Mouse (Mus musculus): ENCODE data around the gene Tmem174.

The Tmem174 gene

DNA sequence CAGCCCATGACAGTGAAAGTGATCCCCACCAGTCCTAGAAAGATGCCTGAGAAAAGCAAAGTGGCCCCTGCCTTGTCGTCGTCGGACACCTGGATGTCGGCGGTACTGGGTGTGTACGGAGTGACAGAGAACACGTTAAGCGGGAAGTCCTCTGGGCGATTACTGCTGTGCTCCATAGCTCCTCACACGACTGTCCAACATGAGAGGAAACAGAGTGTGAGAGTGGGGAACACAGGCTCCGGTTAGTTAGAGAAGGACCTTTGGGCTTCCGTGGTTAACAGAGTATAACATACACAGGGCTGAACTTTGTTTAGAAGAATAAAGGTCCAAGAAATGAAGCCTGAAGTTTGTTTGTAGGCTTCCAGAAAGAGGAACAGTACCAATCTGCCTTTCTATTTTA, at the start of gene Tmem174:
Gene Tmem174, minus strand, starts transcription at position 266 of the 400 bp plus-strand sequence.
- no peak for DNase-seq (ENCODE audit: low read depth)

DNA sequence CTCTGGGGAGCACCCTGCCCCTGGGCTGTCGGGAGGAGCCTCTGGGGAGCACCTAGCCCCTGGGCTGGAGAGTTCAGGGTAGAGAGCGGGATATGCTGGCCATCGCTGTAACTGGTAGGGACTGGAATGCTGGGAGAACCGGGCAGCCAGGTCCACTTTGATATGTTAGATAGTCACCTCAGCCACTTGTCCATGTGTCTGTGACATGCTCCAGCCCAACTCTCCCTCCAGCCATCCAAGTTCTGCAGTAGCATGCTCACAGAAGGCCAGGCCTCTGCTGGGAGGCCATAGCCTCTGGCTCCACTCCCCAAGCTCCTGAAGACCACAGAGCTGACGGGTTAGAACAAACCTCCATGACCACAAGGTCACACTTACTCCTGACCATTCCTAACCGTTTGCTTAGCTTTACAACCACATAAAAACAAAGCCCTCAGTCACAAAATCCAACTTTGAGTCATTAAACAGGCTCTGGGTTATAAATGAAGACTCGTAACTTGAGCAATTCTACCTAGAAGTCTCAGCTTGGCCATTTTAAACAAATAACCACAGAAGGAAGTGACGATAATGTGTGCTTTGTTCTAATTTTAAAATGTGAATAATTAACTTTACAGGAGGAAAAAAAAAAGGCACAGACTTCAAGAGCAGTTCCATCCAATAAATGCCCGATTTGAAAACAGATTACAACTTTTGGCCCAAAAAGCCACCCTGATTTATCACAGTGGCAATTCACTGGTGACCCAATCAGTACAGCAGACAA, 47.1 kb upstream of the Tmem174 start:
- peak; percentile 81 for DNase-seq (ENCODE audit: low read depth)

DNA sequence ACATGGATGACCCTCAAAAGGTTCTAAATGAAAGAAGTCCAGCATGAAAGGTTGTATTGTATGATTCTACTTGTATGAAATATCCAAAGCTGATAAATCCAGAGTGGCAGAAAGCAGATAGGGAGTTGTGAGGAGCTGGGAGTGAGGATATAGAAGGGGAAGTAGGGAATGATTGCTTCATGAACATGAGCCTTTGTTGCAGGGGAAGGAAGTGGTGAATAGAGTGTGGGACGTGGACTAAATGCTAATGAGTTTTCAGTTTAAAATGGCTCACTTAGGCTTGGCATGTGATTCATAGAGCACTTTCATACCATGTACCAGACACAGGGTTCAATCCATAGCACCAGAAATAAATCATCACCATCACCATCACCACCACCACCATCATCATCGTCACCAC, 46.2 kb upstream of the Tmem174 start:
- peak; percentile 47 for DNase-seq (ENCODE audit: low read depth)

DNA sequence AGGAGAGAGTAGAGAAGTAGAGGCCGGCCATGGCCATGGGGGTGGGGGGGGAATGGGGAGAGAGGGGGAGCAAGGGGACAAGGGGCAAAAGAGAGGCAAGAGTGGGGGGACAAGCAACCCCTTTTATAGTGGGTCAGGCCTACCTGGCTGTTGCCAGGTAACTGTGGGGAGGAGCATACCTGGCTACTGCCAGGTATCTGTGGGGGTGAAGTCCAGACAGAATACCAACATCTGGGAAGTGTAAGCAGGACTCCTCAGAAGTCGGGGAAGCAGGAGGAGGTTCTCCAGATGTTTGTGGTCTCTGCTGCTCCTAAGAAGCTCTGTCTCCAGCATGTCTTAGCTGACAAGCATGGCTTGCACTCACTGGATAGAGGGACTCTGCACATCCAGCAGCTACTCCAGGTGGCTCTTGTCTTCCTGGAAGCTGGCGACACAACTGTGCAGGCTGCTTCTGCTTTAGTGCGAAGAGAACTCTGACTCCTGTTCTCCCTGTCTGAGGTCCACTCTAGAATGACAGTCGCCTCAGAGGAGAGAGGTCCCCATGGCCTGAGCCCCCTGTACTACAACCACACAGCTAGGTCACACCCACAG, 43.4 kb upstream of the Tmem174 start:
- DNase-seq (ENCODE audit: low read depth) = no peak

DNA sequence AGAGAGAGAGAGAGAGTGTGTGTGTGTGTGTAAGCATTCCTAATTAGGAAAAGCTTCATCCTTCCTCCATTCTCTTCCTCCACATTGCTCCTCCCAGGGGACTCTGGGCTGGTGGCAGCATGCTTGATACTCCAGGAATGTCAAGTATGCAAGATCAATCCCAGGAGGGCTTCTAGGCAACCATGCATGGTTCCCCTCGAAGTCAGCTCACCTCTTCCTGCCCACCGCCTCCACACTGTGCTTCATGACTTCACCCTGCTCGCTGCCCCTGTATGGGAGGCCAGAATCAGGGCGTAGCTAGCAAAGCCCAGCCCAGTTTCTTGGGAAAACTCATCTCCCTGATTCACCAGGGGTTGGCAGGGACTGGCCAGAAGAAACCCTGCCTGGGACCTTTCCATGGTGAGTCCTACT, 42.4 kb upstream of the Tmem174 start:
- DNase-seq (ENCODE audit: low read depth) = no peak

DNA sequence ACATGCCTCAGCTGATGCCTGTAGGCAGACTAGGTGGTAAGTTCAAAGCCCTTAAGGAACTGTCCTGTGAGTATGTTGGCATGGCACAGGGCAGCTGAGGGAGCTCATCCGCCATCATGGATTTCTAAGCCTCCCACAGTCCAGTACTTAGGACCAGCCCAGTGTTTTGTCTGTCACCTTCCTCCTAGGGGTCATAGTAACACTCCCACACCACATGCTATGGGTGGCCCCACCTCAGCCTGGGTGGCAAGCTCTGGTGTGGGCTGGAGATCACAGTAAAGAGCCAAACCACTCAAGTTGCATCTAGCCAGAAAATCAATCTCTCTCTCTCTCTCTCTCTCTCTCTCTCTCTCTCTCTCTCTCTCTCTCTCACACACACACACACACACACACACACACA, 42.0 kb upstream of the Tmem174 start:
- no peak for DNase-seq (ENCODE audit: low read depth)

DNA sequence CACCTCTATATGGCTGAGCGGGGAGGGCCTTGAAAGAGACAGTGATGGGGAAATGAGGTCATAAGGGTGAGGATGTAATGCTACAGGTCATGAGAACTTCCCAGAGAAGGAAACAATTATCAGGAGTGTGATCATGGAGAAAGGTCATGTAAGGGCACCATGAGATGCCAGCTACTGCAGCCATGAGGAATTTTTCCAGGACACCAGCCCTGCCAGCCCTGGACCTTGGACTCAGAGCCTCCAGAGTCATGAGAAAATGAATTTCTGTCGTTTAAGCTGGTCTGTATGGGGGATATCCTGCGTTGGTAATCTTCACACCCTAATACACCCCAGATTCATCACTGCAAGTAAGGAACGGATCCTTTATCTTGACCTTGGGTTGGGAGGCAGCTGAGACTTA, 36.7 kb upstream of the Tmem174 start:
- DNase-seq (ENCODE audit: low read depth) = no peak

DNA sequence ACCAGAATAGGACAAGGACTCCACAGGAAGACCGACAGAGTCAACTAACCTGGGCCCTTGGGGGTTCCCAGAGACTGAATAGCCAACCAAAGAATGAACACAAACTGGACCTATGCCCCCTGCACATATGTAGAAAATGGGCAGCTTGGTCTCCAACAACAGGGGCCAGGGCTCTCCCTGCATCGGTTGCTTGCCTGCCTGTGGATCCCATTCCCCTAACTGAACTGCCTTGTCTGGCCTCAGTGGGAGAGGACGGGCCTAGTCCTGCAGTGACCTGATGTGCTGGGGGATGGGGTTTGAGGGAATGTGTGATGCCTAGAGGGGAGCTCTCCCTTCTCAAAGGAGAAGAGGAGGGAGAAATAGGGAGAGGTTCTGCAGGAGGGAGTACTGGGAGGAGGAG, 32.1 kb upstream of the Tmem174 start:
- DNase-seq (ENCODE audit: low read depth) = no peak

DNA sequence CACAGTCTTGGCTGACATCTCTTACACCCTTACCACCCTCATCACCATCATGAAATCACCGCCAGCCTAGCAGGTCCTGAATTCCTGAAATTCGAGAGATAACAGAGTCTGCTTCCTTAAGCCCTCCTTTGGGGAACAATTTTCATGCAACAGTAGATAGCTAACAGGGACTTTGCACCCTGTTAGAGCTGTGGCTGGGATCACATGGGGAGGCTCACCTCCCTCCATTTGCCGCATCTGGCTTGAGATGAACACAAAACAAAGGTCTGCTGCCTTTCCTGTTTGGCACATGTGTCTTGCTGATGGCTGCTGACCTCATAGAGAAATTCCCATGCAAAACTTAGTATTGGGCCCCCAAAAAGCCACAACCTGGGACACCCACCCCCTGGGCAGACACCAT, 30.1 kb upstream of the Tmem174 start:
- no peak for DNase-seq (ENCODE audit: low read depth)

DNA sequence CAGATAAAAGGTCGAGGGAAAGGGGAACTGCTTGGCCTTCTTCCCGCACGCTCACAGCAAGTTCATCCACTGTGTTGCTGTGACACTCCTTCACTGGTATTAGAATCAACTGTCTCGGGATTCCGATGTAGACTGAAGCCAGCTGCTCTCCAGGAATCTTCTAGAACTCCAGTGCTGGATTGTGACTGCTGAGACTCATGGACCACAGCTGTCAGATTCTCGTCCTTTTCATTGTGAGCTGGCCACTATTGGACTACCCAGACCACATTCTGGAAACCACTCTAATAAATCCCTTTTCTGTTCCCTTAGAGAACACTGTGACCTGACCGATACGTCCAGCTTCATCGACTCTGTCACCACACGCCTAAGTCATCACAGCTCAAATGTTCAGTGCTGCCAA, 28.0 kb upstream of the Tmem174 start:
- no peak for DNase-seq (ENCODE audit: low read depth)

DNA sequence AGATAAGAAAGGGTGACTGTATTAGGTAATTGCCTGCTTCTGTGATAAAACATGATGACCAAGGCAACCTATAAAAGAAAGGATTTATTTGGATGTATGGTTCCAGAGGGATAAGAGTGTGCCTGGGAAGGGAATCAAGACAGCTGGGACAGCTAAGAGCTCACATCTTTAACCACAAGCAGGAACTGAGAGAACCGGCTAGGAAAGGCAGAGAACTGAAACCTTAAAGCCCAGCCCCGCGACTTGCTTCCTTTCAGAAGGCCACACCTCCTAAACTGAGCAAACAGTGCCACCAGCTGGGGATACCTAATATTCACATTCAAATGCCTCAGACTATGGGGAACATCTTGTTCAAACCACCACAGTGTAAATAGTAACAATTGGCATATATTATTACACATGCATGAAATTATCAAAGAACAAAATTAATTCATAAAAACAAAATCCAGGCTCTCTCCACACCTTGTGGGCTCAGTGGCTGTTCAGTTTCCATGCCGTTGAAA, 25.0 kb upstream of the Tmem174 start:
- DNase-seq (ENCODE audit: low read depth) = no peak

DNA sequence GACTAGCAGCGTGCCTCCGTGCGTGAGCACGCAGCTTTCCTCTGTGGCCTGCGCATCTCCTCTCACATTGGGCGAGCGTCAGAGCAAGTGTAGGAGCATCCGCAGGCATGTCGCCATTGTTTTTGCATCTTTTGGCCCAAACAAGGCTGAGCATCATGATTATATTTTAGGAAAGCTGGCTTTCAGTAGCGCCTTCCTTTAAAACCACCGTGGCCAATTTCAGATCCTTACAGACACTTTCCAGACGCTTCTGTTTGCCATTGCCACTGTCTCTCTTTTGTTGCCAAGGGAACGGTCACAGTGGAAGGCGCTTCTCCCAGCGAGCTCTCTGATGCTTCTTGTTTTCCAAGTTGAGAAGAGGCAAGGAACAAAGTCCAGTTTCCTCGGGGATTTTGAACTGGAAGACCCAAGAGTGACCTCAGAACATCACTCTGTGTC, 18.8 kb upstream of the Tmem174 start:
- no peak for DNase-seq (ENCODE audit: low read depth)

DNA sequence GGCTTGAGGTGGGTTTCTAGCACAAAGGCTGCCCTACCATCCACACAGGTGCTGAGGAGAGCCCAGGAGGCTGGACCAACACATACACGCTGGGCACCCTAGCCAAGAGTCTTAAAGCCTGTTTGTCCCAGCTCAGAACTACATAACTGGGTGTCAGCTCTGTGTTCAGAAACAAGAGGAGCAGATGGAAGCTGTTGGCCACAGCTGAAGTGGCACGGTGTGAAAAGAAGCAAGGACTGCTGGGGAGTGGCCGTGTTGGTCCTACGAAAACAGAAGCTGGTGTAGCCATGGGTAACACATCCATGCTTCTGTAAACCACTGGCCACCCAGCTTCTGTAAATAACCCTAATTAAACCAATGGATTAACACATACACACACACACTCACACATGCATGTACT, 18.1 kb upstream of the Tmem174 start:
- no peak for DNase-seq (ENCODE audit: low read depth)

DNA sequence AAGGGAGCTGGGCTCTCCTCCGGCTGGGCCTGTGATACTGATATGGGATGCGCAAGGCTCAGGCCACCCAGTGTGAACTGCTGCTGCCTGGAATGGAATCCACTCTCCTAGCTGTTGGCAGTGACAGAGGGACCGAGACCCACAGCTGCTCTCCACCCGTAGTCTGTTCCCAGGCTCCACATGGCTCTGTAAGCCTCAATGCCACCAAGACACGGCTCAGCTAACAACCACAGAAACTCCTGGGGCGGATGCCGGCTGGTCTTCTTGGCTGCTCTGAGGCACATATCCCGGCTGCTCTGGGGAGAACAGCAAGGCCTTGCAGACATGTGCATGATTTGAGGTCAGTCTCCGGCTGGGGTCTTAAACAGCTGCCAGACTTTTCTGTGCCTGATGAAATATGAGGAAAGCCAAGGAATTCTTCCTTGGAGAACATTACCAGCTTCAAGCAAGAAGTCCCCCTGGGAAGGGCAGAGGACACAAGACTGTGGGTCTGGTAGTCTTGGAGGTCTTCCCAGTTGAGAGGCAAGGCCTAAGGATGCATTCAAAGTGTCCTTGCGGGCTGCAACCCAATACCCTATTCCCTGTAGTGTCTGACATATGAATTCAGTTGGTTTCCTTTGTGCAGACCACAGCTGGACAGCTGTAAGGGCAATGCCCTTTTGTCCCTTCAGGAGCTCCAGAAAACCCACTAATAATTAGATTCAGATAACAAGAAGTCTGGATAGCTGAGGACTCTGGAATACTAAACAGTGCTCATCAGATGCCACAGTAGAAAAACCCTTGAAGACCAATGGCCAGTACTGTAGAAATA, 17.1 kb upstream of the Tmem174 start:
- DNase-seq (ENCODE audit: low read depth) = no peak

DNA sequence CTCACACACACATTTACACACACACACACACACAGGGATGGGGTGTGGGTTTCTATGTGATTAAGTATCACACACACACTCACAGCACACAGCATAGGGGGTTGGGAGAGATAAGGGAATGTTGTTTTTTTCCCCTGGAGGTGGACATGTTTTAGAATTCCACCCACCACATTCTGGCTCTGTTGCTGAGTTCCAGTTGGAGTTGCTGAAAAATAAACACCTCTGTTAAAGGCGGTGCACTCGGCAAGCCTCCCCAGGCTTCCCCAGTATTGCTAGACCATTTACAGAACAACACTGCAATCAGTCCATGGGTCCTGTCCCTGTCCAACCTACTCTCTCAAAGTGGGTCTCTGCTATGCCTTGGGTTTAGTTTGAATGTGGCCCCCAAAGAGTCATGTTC, 15.0 kb upstream of the Tmem174 start:
- DNase-seq (ENCODE audit: low read depth) = no peak

DNA sequence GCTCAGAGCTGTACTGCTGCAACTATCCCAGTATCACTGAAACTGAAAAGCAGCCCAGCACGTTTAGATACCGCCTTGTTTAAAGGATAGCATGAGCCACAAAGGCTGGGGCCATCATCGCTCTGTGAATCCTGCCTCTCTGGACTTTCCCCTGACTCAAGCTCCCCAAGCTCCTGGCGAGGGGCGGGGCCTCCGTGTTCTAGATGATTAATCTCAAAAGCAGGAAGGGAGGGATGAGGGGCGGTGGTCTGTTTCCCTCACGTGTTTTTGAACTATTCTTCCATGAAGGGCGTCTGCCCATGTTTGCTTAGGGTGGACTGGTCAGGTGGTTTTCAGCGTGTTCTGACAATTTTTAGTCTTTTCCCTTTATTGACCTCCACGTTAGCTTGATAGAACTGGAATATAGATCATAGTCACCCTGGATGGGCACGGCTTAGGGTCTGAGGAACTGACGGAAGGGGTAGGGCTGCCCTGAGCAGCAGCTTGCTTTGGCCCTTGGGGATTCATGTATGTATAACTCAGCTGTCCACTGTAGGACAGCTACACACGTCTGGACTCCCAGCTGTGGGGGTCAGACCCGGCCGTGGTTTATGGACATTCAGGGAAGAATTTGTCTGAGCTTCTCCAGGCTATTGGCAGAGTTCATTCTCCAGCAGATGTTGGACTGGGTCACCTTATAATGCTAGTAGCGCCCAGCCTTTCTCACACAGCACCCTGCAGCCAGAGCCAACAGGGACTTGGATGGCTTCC, 14.2 kb upstream of the Tmem174 start:
- DNase-seq (ENCODE audit: low read depth) = no peak

DNA sequence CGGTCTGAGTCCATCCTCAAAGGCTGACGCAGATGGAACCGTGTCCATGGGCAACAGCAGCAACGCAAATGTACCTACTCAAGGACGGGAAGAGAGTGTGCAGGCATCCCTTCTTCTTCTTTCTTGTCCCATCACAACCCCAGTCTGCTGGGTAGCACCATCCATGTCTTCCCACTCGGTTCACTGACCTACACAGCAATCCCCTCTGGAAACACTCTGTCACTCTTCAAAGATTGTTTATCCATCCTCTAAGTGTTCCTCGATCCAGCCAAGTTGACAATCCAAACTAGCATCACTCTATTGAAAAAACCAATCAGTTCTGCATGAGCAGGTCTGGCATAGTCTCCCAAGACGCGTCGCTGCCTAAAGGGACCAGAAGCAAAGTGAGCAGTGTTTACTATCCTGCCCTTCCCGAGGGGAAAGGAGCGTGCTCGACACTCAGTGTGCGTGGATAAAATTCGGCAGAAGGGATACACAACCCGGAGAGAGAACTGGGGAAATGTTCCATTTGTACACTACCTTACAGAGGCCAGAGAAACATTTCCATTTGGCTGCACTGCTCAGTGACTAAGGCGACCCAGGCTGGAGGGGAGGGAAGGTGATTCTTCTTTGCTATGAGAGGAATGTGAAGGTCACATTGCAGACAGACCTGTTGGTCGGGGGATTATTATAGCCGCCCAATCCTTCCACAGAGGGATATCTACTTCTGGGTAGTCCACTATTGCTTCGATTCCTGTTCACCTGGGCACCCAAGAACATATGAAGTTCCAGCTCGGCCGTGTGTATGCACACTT, 10.8 kb upstream of the Tmem174 start:
- no peak for DNase-seq (ENCODE audit: low read depth)

DNA sequence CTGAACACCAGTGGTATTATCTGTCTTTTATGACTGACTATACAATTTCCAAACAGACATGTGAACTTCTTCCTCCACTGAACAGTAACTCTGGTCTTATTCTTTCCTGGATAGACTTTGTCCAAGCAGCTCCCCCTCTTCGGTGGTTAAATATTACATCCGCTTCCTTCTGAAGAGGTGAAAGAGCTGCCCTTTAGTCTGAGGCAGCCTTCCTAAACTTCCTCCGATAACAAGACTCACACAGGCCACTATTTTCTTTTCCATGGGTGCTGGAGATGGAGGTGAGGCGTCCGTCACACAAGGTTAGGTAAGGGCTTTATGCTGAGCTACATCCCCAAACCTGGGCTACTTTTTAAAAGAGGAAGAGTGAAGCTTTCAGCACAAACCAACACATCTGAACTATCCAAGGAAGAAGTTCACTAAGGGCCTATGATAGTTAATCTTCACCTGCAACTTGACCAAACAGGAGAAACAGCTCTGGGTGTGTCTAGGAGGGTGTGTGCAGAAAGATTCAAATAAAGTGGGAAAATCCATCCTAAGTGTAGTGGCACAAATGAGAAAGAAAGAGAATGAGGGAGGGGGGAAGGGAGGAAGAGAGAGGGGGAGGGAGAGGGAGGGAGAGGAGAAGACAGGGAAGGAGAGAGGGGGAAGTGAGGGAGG, 1.4 kb upstream of the Tmem174 start:
- no peak for DNase-seq (ENCODE audit: low read depth)

DNA sequence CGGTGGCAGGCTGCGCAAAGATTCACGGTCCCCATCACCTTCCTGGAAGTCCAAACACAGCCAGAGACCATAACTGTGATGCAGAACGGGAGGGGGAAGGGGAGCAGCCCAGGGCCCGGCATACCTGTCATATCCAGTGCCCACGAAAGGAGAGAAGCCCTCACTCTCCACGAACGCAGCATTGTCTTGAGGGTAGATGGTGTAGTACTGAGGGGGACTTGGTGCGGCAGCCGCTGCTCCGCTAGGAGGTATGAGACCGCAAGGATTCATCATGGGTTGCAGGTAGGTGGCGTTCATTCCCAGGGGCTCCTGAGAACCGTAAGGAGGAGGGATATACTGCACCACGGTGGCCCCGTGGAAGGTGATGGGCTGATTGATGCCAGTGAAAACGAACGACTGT, 639 bp downstream of the Tmem174 start:
- DNase-seq (ENCODE audit: low read depth) = no peak

DNA sequence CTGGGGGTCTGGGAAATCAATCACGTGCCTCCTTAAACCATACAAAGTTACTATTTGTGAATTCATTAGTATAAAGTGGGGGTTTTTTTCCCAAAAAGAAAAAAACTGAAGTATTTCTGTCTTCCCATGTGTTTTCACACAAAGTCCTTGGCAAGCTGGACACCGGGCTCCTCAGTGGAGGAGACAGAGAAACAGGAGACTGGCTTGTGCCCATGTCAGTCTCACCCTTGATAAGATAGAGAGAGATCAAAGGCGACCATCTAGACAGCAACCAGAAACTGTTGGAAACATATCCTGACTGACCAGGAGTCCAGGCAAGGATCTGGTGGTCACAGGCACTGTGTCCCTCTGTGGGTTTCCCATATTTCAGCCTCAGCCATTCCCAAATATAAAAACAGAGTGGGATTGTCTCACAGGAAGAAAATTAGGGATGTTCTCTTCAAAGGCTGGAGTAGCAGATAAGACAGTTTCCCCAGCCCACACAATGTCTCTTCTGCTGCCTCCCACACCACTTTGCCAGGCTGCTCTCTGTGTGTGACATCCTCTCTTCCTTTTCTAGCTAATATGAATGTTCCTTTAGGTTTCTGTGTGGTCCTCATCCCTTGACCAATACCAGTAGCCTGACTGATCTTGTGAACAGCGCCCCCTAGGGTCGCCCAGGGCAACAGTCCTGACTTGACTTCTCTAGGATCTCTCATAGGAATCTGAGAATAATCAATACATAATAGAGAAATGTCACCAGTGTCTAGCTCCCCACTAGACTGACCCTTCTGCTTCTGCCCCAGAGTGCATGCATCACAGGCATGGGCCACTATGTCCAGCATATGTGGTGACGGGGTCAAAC, 3.3 kb downstream of the Tmem174 start:
- peak; percentile 24 for DNase-seq (ENCODE audit: low read depth)
